Mouse (Mus musculus) cortical plate, adult 2 months (tissue): ENCODE data around the gene Tmem259.

Source experiments
- CTCF ChIP-seq: fragments of 200-500 bp; IDR thresholded peaks from 2 replicates; pipeline ENCODE4 v1.5.1; 2011; ENCODE audit warnings: mild to moderate bottlenecking, control low read depth, low read length; ENCODE audit not compliant: insufficient read depth; ENCODE audit errors: extremely low read depth
- POLR2A ChIP-seq: fragments of 200-500 bp; IDR thresholded peaks from 2 replicates; pipeline ENCODE4 v1.6.1; 2011; ENCODE audit warnings: mild to moderate bottlenecking, low read length, control low read depth; ENCODE audit not compliant: insufficient read depth; ENCODE audit errors: extremely low read depth

- no peak for TF ChIP-seq CTCF
- TF ChIP-seq POLR2A, result no peak
Observed at GRCm38 (mm10) chr10:79936284-79936910, 47.7 kb downstream of the Tmem259 start.
